Mouse (Mus musculus): ENCODE measurements around the gene Ackr3. TPM values are rescaled to one million over a fixed set of nuclear protein-coding genes. Genes with fewer than 3 reads are reported as not detected.

Gene Ackr3
- 66.0 and 91.4 TPM in 2 replicates for total RNA-seq (2021)
- long read RNA-seq, experiment 1, transcript Ackr3-201 (2 exons, 3,065 nt), result major isoform, 161 of 200 reads
- long read RNA-seq, experiment 1, partial matches to known transcripts, result 0 of 200 reads
- long read RNA-seq, experiment 1, other reads (novel, unspliced or antisense), result 38 of 200 reads
- long read RNA-seq, experiment 2, transcript Ackr3-201 (2 exons, 3,065 nt), result major isoform, 140 of 179 reads
- long read RNA-seq, experiment 2, partial matches to known transcripts, result 0 of 179 reads
- long read RNA-seq, experiment 2, other reads (novel, unspliced or antisense), result 39 of 179 reads

DNA sequence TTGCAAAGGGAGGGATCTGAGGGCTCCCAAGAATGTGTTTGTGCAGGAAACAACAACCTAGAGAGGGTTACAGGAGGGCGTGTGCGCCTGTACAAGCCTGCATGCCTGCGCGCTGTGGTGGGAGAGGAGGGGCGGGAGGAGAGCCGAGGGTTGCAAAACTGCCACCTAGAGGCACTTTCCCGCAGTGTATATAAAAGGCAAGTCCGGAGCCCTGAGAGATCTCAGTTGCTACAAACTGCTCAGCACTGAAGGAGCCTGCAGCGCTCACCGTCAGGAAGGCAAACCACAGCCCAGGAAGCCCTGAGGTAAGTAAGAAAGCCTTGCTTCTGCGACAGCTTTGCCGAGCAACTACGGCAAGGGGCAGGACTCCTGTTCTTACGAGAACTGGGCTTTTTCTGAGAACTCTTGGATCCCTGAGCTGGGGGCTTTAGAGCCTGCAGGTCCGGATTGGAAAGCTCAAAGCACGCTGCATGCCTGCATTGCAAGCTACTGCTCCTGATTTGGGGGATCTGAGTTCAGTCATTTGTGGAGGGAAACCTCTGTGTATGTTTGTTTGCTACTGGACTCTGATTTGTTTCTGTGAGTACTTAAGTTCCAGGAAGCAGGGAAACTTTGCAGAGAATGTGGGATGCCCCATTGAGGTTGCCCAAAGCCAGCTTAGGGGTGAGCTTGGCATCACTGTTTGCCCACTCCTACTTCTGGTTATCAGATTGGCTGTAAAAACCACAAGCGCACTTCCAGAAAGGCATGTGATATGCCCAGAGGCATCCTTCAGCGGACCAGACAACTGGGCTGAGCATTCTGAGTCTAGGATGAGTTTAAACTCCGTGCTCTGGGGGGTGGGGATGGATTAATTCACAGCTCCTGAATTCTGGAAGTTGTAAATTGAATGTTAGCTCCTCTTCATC is at the start of gene Ackr3:
TSS of gene Ackr3 (plus strand) at position 198 of the 908 bp plus-strand sequence.
- DNase-seq, result peak; percentile 89

DNA sequence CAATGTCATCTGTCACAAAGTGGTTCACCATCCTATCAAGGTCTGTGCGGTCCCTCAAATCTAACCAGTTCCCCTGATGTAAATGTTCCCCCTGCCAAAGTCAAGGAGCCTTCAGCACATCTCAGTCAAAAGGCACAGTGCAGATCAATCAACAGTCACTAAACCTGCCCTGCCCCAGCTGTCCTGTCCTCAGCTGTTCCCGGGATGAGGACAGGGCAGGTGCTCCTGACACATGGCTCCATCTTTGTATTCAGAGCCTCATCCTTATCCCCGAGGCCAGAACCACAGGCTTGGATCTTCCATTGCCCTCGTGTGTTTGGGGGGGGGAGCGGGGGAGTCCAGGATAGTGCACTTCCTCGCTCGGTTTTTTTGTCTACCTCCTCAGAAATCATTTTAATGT is 47.2 kb upstream of the Ackr3 start:
- no peak for DNase-seq

GRCm38 (mm10) chr1:90159927-90160326 is 43.9 kb upstream of the Ackr3 start:
- peak; percentile 29 for DNase-seq

GRCm38 (mm10) chr1:90161623-90162022 is 42.2 kb upstream of the Ackr3 start:
- peak; percentile 23 for DNase-seq

GRCm38 (mm10) chr1:90162379-90162857 is 41.4 kb upstream of the Ackr3 start:
- DNase-seq, result peak; percentile 18

- DNase-seq, result no peak
Observed at GRCm38 (mm10) chr1:90163161-90163560, 40.6 kb upstream of the Ackr3 start.

- DNase-seq, result no peak
Observed at GRCm38 (mm10) chr1:90164319-90164718, 39.5 kb upstream of the Ackr3 start.

- DNase-seq, result no peak
Observed at GRCm38 (mm10) chr1:90174338-90174737, 29.4 kb upstream of the Ackr3 start.

- no peak for DNase-seq
Observed at GRCm38 (mm10) chr1:90176223-90176622, 27.6 kb upstream of the Ackr3 start.

DNA sequence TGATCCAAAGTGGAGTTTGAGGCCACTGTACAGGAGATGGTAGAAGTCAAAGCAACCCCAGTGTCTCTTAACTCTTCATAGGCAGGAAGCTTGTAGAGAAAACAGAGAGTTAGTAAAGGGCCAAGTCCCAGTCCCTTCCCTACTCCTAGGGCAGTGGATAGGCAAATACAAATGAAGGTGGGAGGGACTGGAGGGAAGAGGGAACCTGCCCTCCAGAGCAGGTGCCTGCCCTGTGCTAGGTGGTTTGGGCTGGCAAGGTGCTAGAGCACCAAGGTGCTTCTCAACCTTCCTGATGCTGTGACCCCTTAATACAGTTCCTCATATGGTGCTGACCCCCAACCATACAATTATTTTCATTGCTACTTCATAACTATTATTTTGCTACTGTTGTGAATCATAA is 26.2 kb upstream of the Ackr3 start:
- DNase-seq, result no peak

GRCm38 (mm10) chr1:90177978-90178377 is 25.8 kb upstream of the Ackr3 start:
- DNase-seq, result no peak

DNA sequence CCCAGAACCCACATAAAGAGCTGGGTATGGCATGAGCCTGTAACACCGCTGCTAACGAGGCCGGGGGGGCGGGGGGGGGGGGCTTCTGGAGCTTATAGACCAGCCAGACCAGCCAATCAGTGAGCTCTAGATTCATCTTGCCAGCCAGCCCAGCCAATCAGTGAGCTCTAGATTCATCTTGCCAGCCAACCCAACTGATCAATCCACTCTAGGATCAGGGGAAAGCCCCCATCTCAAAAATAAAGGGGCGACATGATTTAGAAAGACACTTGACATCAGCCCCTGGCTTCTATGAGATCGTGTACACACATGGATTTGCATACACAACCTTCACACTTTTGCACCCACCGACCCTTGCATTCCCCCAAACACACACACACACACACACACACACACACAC is 23.3 kb upstream of the Ackr3 start:
- DNase-seq, result no peak

- DNase-seq, result no peak
Observed at GRCm38 (mm10) chr1:90180966-90181699, 22.6 kb upstream of the Ackr3 start.

DNA sequence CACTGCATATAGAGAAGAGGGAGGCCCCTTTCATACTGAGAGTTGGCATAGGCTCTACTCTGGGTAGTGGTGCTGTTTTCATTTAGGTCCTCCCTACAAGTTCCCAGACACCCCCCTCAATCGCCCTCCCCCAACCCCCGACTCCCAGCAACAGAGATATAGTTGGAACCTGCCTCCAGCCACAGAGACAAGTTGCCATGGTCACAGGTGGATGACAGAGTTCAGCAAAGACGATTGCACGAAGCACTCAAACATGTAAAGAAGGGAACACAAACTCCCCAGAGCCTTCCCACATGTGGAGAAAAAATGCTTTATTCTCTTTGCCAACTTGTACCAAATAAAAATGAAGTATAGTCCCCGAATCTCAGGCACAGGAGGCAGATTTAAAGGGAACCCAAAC is 21.3 kb upstream of the Ackr3 start:
- no peak for DNase-seq

GRCm38 (mm10) chr1:90183602-90184001 is 20.2 kb upstream of the Ackr3 start:
- DNase-seq, result no peak

DNA sequence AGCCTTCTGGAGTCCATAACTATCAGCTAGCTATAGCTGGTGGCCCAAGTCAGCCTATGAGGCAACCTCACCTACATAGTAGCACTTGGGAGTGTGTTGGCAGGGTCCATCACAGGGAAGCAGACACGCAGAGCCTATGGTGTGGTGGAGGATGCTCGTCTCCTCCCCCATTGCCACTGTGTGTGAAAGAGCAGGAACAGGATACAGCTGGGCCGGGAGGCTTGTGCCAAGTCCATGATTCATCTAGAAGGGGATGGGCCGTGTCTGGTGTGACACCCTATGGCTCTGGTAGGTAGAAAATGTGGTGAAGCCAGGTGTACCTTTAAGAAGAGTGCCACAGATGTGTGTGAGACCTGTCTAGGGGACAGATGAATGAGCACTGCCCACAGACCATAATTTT is 17.6 kb upstream of the Ackr3 start:
- no peak for DNase-seq

GRCm38 (mm10) chr1:90186874-90187273 is 16.9 kb upstream of the Ackr3 start:
- DNase-seq, result no peak

GRCm38 (mm10) chr1:90189046-90189445 is 14.7 kb upstream of the Ackr3 start:
- DNase-seq, result no peak

GRCm38 (mm10) chr1:90201246-90201645 is 2.5 kb upstream of the Ackr3 start:
- no peak for DNase-seq

GRCm38 (mm10) chr1:90201655-90202054 is 2.1 kb upstream of the Ackr3 start:
- no peak for DNase-seq

GRCm38 (mm10) chr1:90202207-90202978 is 1.4 kb upstream of the Ackr3 start:
- peak; percentile 88 for DNase-seq

GRCm38 (mm10) chr1:90203341-90203740 is 439 bp upstream of the Ackr3 start:
- no peak for DNase-seq

Measured in adrenal gland, postnatal 14 days (tissue).